Mouse (Mus musculus) heart, adult 2 months (tissue): ENCODE measurements around the gene Bfsp2. TPM values are rescaled to one million over a fixed set of nuclear protein-coding genes. Genes with fewer than 3 reads are reported as not detected.

ENCODE experiments used
- DNase-seq, 2 experiments: peaks; one replicate each; pipeline ENCODE4 v3.0.0; 2021
- H3K27ac ChIP-seq: fragments of 200-600 bp; 2 replicates; pipeline ENCODE4 v1.8.1; 2022
- H3K27me3 ChIP-seq: fragments of 200-500 bp; 2 replicates; pipeline ENCODE4 v1.6.1; 2012; ENCODE audit warnings: mild to moderate bottlenecking, low read length, inconsistent platforms, mixed read lengths; ENCODE audit not compliant: control insufficient read depth, insufficient read depth
- H3K36me3 ChIP-seq: fragments of 200-500 bp; 2 replicates; pipeline ENCODE4 v1.6.1; 2012; ENCODE audit warnings: low read length, inconsistent platforms; ENCODE audit not compliant: control insufficient read depth, insufficient read depth
- H3K4me1 ChIP-seq: fragments of 200-500 bp; 2 replicates; pipeline ENCODE4 v1.6.1; 2011; ENCODE audit warnings: low read length; ENCODE audit not compliant: control insufficient read depth, insufficient read depth
- H3K4me3 ChIP-seq: fragments of 200-600 bp; 2 replicates; pipeline ENCODE4 v1.8.1; 2022
- H3K79me2 ChIP-seq: fragments of 200-500 bp; replicated peaks from 2 replicates; pipeline ENCODE4 v1.6.1; 2012; ENCODE audit warnings: mild to moderate bottlenecking, inconsistent platforms, low read length, moderate library complexity, mixed read lengths; ENCODE audit not compliant: control insufficient read depth, insufficient read depth
- H3K9ac ChIP-seq: fragments of 200-500 bp; 2 replicates; pipeline ENCODE4 v1.6.1; 2012; ENCODE audit warnings: low read depth, mild to moderate bottlenecking, control low read depth, inconsistent platforms, low read length, mixed read lengths
- CTCF ChIP-seq: fragments of 200-600 bp; IDR thresholded peaks from 2 replicates; pipeline ENCODE4 v1.8.1; 2022; ENCODE audit warnings: antibody characterized with exemption, mild to moderate bottlenecking, moderate library complexity
- EP300 ChIP-seq: fragments of 200-500 bp; IDR thresholded peaks from 2 replicates; pipeline ENCODE4 v1.6.1; 2011; ENCODE audit warnings: low read depth, low read length, control low read depth; ENCODE audit not compliant: insufficient read depth
- POLR2A ChIP-seq: fragments of 200-500 bp; IDR thresholded peaks from 2 replicates; pipeline ENCODE4 v1.6.1; 2011; ENCODE audit warnings: mild to moderate bottlenecking, low read depth, low read length, control low read depth; ENCODE audit not compliant: insufficient read depth
- WGBS: fragments of 180-500 bp; shearing (Covaris S2); methylation state at CpG from one replicate; pipeline ENCODE4 v1.1.7; 2018; 5-methylcytosine and 5-hydroxymethylcytosine counted together
- intact Hi-C: fragments of 180-260 bp; cut with DNase I; formaldehyde crosslinking; loops from one replicate; pipeline ENCODE4 v1.15.1; 2025
- polyA plus RNA-seq: library from polyadenylated mRNA; depleted of rRNA; stranded (reverse); fragments of >200 nt; gene quantifications from 2 replicates; pipeline ENCODE4 v1.2.3, GENCODE M21; 2012
- total RNA-seq, 2 experiments: library from RNA; stranded (reverse); gene quantifications; 2 replicates each; pipeline ENCODE4 v1.2.3; 2021

Gene Bfsp2
- total and polyA plus RNA-seq, 3 experiments, result 0.31 to 0.99 (median 0.52) TPM

DNA sequence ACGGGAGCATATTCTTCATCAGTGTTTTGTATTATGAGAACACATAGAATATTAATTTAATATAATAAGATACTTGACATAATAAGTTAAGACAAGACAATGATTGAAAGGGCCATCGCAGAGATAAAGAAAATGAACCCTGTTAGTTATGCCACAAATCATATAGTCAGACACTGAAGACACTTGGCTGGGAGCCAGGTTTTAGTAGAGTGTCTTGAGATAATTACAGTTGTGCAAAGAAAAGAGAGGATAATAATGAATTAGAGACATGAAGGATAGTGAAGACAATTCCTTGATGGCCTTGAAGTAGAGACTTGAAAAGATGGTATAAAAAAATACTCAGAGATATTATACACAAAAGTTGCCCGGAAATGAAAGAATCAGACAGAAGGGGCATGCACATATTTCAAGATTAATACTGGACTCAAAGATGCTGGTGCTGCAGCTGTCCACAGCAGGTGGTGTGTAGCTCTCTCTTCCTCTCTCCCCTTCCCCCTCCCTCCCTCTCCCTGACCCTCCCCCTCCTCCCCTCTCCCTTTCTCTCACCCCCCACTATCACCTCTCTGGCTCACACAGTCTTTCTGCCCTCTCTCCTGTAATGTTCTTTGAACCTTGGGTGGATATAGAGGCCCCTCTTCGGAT is 72.0 kb downstream of the Bfsp2 start:
- intact Hi-C loops, result no loop called here
- WGBS, result 72% methylated on average over 4 of the region's 4 CpGs
- no peak overlapping the region for H3K9ac ChIP-seq

DNA sequence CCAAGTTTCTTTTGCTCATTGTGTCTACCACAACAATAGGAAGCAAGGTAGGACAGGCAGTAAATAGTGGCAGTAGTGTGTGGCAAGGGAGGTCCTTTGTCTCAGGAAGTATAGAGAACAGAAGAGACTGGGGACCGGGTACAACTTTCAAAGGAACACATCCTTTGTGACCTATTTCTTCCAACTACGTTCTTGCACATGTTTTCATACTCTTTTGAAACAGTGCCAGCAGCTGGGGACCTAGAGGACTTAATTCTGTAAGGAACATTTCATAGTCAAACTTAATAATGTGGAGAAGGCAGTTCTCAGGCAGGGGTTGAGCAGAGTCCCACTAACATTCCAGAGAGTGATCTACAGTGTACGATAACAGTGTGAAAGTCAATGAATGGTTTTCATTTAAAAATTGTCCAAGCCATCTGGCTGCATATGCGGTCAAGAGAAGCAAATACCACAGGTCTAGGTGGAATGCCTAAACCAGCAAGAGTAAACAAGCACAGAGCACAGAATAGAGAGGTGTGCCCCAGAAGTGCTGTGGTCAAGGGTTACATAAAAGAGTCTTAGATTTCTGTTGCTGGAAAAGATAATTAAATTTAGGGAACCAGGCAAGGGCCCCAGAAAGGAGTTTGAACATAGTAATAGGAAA is 76.8 kb downstream of the Bfsp2 start:
- H3K79me2 ChIP-seq, result no peaks in the 10 kb centered on the region
- intact Hi-C loops, result no loop called here
- H3K36me3 ChIP-seq, result no peaks in the 10 kb centered on the region
- no peak overlapping the region for H3K4me3 ChIP-seq
- no peaks in the 10 kb centered on the region for H3K27me3 ChIP-seq
- no peak for DNase-seq
- H3K9ac ChIP-seq, result no peak overlapping the region
- no peaks in the 10 kb centered on the region for H3K4me1 ChIP-seq
- 58% methylated on average over 4 of the region's 4 CpGs for WGBS
- H3K27ac ChIP-seq, result no peak overlapping the region
- TF ChIP-seq POLR2A (no peak), EP300 (no peak), CTCF (no peak)

More for the DNA sequence above, 72.0 kb downstream of the Bfsp2 start:
- TF ChIP-seq CTCF (no peak), EP300 (no peak), POLR2A (no peak)
- H3K36me3 ChIP-seq, result no peaks in the 10 kb centered on the region
- H3K4me3 ChIP-seq, result no peak overlapping the region
- H3K27ac ChIP-seq, result no peak overlapping the region
- H3K79me2 ChIP-seq, result no peaks in the 10 kb centered on the region
- H3K27me3 ChIP-seq, result no peaks in the 10 kb centered on the region
- no peak for DNase-seq
- no peaks in the 10 kb centered on the region for H3K4me1 ChIP-seq

DNA sequence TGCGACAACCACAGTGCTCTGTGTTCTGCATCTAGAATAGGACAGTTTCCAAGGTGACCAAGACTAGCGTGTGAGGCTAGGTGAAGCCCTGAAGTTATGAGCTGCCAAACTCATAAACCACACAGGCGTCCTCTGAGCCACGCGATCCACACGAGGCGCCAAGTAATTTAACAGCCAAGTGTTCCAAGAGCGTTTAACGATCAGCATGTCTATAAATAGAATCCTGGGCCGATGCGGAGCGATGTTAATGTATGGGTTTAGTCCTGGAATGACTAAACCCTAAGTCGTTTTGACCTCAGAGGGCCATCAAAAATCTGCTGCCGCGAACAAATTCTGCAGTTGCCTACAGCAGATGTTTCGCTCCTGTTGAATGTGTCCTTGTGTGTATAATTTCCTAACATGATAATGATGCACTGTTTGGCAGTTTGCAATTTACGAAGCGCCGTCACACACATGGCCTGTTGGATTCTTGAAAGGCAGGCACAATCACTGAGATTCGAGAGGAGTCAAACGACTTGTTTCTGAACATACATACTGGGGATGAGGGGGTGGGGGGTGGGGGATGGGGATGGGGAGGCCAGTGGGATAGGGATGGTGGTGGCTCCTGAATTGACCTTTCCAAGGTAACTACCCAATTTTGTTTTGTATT is 81.6 kb downstream of the Bfsp2 start:
- Histone ChIP-seq H3K79me2 (no peaks in the 10 kb centered on the region), H3K36me3 (no peaks in the 10 kb centered on the region), H3K27me3 (no peaks in the 10 kb centered on the region), H3K9ac (no peak overlapping the region), H3K4me1 (no peaks in the 10 kb centered on the region), H3K4me3 (no peak overlapping the region), H3K27ac (peak overlapping the region; percentile 17; the same call in 1 of the 2 replicates)
- DNase-seq, result peak in 1 of 2 experiments; percentile 53
- no peak for TF ChIP-seq EP300
- TF ChIP-seq POLR2A, result no peak
- no peak for TF ChIP-seq CTCF
- intact Hi-C loops, result no loop called here
- WGBS, result 52% methylated on average over 21 of the region's 21 CpGs

DNA sequence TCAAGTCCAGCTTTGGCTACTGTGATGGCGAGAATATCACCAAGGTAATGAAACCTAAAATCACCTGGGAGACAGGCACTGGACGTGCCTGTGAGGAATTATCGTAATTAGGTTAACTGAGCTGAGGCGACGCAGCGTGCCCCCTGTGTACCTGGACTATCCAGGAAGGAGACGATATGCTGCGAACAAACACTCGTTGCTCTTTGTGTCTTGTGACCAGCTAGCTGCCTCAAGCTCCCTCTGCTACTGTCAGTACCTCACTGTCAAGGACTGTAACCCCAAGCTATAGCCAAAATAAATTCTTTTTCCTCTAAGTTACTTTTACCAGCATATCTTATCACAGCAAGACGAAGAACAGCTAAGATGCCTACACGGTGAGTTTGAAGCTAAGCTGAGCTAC is 87.0 kb downstream of the Bfsp2 start:
- no peak for DNase-seq
- Histone ChIP-seq H3K9ac (no peak overlapping the region), H3K27me3 (no peaks in the 10 kb centered on the region), H3K4me1 (peaks cover 1% of the 10 kb centered on the region; the same call in 1 of the 2 replicates), H3K79me2 (no peaks in the 10 kb centered on the region), H3K36me3 (no peaks in the 10 kb centered on the region), H3K4me3 (no peak overlapping the region), H3K27ac (no peak overlapping the region)
- TF ChIP-seq EP300, result no peak
- no peak for TF ChIP-seq CTCF
- no peak for TF ChIP-seq POLR2A
- 86% methylated on average over 11 of the region's 11 CpGs for WGBS
- intact Hi-C loops, result no loop called here

DNA sequence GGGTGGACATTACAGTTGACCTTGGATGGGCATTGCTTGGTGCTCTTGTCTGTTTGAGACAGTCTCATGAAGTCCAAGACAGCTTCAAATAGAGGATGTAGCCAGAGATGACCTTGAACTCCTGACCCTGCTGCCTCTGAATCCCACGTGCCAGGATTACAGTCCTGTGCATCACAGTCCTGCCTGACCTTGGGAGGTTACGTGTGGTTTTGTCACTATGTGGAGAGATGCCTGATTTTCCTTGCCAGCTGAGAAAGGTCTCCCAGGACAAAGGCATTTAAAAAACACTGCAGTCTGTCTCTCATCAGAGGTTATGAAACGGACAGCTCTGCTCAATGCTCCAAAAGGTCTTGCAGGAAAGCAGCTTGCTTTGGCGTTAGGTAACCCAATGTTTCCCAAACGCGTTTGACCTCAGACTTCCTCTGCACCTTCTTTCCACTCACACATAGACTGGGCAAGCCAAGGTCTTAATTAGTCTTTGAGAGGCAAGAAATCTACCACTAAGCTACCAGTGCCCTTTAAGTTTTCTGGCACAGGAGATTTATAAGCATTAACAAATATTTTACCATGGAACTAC is 88.3 kb downstream of the Bfsp2 start:
- no peaks in the 10 kb centered on the region for H3K27me3 ChIP-seq

More for the DNA sequence above, 88.3 kb downstream of the Bfsp2 start:
- H3K4me1 ChIP-seq, result peaks cover 1% of the 10 kb centered on the region; the same call in 1 of the 2 replicates
- H3K9ac ChIP-seq, result no peak overlapping the region
- H3K4me3 ChIP-seq, result no peak overlapping the region
- intact Hi-C loops, result no loop called here
- no peaks in the 10 kb centered on the region for H3K36me3 ChIP-seq
- DNase-seq, result no peak
- WGBS, result 57% methylated on average over 6 of the region's 6 CpGs
- no peaks in the 10 kb centered on the region for H3K79me2 ChIP-seq
- TF ChIP-seq POLR2A (no peak), EP300 (no peak), CTCF (no peak)
- H3K27ac ChIP-seq, result no peak overlapping the region
